Mouse (Mus musculus) yolk sac, embryonic 10.5 days (tissue): Measurements from ENCODE around the gene Zbtb20.

Experiments used
- DNase-seq: peaks from one replicate; pipeline ENCODE4 v3.0.0-alpha.2; 2017; ENCODE audit warnings: low spot score

Gene Zbtb20

GRCm38 (mm10) chr16:43080923-43081702, 205.4 kb downstream of the Zbtb20 start:
- DNase-seq, result no peak

- no peak for DNase-seq
Observed at GRCm38 (mm10) chr16:43081995-43082394, 206.3 kb downstream of the Zbtb20 start.

DNA sequence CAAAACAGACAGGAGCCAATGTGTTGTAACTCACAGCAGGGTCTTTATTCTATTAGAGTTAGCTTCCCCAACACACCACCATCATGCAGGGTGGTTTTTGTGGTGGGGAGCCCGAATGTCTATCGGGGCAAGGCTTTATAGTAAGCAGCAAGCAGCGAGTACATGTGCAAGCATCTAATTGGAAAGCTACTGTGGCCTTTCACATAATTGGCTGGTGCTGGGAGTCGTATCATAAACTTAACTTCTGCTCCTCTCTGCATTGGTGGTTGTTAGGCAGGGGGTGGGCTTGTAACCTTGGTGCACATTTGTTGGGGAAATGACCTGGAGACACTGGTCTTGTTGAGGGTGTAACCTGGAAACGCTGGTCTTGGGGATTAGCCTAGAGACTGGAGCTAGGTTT, 207.1 kb downstream of the Zbtb20 start:
- DNase-seq, result no peak

- DNase-seq, result no peak
Observed at GRCm38 (mm10) chr16:43090188-43090587, 214.5 kb downstream of the Zbtb20 start.

GRCm38 (mm10) chr16:43094161-43094560, 218.5 kb downstream of the Zbtb20 start:
- DNase-seq, result no peak

GRCm38 (mm10) chr16:43094756-43095155, 219.1 kb downstream of the Zbtb20 start:
- no peak for DNase-seq

GRCm38 (mm10) chr16:43096040-43096439, 220.4 kb downstream of the Zbtb20 start:
- no peak for DNase-seq

DNA sequence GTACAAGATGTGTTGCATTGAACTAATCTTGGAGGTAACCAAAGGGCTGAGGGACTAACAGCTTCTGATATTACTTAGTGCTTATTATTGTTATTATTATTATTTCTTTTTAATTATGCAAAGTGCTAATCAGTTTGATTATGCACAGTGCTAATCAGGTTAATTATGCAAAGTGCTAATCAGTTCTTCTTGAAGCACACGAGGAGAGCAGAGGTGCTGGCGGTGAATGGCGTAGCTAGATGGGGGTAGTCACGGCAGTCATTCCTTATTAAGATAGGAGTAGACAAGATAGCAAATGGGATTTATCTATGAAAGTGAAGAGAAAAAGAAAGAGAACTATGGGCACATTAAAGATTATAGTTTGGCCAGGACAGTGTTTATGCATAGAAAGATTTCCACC, 222.5 kb downstream of the Zbtb20 start:
- DNase-seq, result no peak

DNA sequence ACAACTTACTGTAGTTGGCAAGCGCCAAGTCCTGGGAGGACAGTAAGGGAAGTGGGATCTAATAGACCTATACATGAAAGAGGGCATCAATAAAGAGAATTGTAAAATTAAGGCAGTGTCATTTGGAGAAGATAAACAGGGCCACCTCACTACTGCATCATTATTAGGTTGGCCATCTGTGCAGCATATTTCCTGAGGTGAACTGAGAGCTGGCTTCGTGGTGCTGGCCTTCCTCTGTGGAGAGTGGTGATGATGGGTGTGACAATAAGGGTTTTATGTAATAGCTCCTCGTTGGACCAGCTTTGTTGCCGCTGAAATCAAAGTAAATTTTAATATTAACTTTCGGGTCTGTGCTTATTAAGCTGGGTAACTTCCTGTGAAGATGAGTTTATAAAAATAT, 223.0 kb downstream of the Zbtb20 start:
- DNase-seq, result no peak

- DNase-seq, result no peak
Observed at GRCm38 (mm10) chr16:43111288-43111687, 235.6 kb downstream of the Zbtb20 start.

DNA sequence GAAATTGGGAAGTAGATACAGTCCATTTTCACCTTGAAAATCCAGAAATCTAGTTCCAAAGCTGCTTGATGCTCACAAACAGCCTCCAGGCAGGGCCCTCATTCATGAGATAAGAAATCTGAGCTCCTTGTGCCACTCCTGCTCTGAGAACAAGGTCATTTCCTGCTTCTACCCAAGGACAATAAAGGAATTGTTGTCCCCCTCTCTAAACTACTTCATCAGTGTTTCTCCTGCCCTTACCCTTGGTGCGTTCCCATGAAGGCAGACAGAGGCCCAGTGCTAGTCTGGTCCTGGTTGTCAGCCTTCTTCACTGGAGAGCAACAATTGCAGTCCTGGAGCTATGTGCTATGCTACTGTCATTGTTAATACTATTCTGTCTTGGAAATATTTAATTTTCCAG, 238.3 kb downstream of the Zbtb20 start:
- no peak for DNase-seq

GRCm38 (mm10) chr16:43129966-43130365, 254.3 kb downstream of the Zbtb20 start:
- no peak for DNase-seq

DNA sequence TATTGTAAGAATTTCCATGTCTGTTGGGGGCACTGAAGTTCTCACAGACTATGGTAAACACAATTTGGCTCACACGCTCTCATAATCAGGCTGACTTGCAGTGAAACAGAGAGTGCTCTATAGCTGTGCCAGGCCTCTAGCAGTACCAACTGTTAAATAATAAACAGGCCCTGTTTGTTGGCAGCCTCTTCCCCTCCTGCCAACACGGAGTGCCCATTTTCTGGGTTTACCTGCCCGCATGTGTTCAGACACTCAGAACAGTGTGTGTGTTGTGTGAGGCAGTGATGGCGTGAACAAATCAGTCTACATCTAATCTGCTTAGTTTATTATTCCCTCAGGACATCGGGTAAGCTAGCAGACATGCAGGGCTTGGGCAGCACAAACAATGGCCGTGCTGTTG, 254.9 kb downstream of the Zbtb20 start:
- no peak for DNase-seq

DNA sequence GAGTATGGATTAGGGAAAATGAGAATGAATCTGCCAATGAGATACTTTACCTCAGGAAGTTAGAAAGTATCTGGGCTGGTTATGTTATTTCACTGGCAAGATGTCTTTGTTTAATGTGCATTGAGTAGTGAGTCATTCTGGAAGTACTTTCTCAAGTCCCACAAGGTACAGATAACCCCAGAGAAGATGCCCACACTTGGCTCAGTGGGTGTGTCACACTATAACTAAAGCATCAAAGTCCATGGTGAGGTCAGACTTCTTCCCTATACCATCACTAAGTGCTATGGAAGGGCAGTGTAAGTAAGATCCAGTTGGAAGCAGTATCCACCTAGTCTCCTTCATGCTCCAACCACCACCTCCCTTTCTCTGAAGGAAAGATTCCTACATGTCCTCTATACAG, 255.4 kb downstream of the Zbtb20 start:
- DNase-seq, result no peak

DNA sequence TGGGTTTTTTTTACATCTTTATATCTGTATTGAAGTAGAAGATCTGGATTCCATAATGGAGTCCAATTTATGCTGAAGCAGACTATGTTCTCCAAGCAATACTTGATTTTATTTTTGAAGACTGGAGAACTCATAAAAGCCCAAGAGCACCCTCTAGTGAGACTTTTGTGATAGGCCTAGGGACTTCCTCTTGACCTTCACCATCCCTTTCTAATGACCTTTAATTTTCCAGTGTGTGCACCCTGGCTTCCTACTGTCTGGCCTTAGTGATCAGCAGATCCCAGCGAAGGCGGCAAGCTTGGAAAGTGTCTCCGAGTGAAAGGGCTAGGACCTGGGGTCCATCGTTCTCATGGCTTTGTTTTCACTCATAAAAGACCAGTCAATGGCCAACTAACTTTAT, 292.8 kb downstream of the Zbtb20 start:
- no peak for DNase-seq

GRCm38 (mm10) chr16:43169273-43169905, 293.7 kb downstream of the Zbtb20 start:
- no peak for DNase-seq

- no peak for DNase-seq
Observed at GRCm38 (mm10) chr16:43172139-43172538, 296.5 kb downstream of the Zbtb20 start.

- DNase-seq, result no peak
Observed at GRCm38 (mm10) chr16:43172912-43173311, 297.2 kb downstream of the Zbtb20 start.

- DNase-seq, result no peak
Observed at GRCm38 (mm10) chr16:43174815-43175214, 299.1 kb downstream of the Zbtb20 start.

DNA sequence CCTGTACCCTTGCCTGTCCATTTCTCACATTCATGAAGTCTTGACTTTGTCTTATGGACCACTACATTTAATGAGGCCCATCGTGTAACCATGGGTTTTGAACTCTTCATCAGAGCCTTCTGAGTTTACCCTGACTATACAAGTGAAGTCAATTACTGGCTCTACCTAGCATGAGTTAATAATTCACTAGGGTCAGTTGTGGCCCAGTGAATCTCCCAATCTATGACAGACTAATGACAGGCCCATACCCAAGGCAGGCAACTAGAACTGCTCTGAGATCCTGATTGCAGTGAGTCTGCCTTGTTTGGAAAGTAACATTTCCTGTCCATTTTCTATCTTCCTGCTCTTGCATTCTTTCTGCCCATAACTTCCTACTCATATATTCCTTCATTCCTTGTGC, 305.4 kb downstream of the Zbtb20 start:
- DNase-seq, result no peak

DNA sequence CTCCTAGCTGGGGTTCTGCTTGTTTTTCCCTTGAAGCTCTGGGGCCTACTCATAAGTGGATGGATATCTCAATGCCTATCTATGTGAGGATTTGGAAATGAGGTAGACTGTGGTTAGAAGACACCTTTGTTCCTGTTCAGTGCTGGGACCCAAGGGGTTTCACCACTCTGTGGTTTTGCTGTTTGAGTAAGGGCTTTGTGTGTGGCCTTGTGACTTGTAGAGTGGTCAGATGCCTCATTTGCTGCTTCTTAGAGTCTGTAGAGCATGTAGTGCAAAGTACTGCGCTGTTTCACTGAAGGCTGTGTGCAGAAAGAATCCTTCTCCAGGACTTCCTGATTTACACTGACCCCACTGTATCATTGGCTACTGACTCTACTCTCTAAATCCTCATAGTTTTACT, 314.7 kb downstream of the Zbtb20 start:
- no peak for DNase-seq

DNA sequence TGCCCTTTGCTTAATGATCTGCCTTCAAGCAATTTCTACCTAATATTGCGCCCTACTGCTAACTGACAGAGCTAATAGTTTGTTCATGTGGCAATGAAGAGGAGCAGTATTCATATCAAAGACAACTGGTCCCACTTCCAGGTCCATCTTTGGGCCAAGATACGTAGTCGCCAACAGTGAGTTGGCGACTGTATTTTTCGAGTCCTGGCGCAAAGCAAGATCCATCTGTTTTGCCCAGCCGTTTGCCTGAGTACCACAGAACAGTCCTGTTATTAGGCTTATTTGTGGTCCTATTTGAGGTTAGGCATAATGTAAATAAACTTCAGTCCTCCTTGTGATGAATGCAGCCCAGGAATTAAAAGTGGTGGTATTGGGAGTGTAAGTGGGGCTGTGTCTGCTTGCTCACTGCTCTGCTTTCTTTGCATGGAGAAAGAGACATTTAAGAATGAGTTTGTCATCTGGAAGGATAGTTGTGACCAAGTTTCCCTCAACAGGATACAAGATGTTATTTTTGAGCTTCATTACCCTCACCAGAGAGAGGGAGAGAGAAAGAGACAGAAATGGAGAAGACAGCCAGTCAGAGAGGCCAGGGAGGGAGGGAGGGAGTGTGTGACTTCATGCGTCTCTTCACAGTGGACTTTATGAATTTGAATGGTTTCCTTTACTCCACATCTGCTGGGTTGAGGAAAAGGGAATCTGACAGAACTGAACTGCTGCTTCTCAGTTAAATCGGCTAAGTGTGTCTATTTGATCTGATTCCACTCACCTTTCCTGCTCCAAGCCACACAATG, 315.6 kb downstream of the Zbtb20 start:
- no peak for DNase-seq

DNA sequence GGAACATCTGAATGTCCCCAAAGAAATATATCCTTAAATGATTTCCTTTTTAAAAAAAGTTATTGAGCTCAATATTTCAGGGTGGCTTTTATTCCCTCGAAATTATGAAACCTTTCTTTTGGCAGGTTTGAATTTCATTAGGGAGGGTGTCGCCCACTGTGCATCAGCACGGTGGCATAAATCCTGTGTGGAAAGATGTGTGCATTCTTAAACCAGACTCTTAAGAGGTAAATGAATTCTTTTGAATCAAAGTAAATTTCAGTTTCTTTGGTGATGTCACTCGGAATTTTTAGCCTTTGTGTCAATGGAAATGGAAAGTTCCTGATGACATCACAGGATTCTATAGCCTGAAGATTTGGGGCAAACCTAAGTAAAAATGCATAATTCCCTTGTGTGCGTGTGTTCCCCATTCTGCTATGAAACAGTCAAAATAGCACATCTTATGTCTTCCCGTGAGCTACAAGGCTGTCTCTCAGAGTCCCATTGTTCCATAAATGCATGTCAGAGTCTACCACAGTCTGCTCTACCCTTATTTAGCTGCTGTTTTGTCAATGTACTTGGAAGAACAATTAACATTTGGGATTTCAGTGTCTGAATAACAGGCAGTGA, 318.1 kb downstream of the Zbtb20 start:
- DNase-seq, result no peak
